Mouse (Mus musculus): ENCODE measurements around the gene Ddx52. TPM values are rescaled to one million over a fixed set of nuclear protein-coding genes. Genes with fewer than 3 reads are reported as not detected.

The Ddx52 gene
- polyA plus RNA-seq, 1 experiment: 9.0 TPM

GRCm38 (mm10) chr11:83967436-83968204 is 25.8 kb downstream of the Ddx52 start:
- WGBS: 68% methylated on average over 8 of the region's 8 CpGs
- no peak for TF ChIP-seq CTCF (IDR thresholded peaks at IDR 0.05; ENCODE audit: borderline replicate concordance, control insufficient read depth, extremely low read depth, insufficient read depth, low read length, poor library complexity)
- TF ChIP-seq POLR2A (IDR thresholded peaks at IDR 0.05; ENCODE audit: control insufficient read depth, extremely low read depth, insufficient read depth, low read length, poor library complexity): no peak
- peak; percentile 9 for DNase-seq
- Histone ChIP-seq H3K4me3 (ENCODE audit: control insufficient read depth, insufficient read depth, low read length) (no peak overlapping the region), H3K36me3 (ENCODE audit: control insufficient read depth, insufficient read depth, low read length) (peaks cover 10% of the 10 kb centered on the region; the same call in 1 of the 2 replicates), H3K27ac (ENCODE audit: control insufficient read depth, insufficient read depth, low read length) (no peak overlapping the region), H3K4me1 (replicated peaks; ENCODE audit: control insufficient read depth, insufficient read depth, low read length) (peaks cover 8% of the 10 kb centered on the region; the same call in 1 of the 2 replicates), H3K27me3 (ENCODE audit: control insufficient read depth, insufficient read depth, low read length) (no peaks in the 10 kb centered on the region)

- Histone ChIP-seq H3K27ac (ENCODE audit: control insufficient read depth, insufficient read depth, low read length) (no peak overlapping the region), H3K36me3 (ENCODE audit: control insufficient read depth, insufficient read depth, low read length) (peaks cover 15% of the 10 kb centered on the region), H3K4me3 (ENCODE audit: control insufficient read depth, insufficient read depth, low read length) (no peak overlapping the region), H3K4me1 (replicated peaks; ENCODE audit: control insufficient read depth, insufficient read depth, low read length) (peaks cover 8% of the 10 kb centered on the region; the same call in 1 of the 2 replicates), H3K27me3 (ENCODE audit: control insufficient read depth, insufficient read depth, low read length) (no peaks in the 10 kb centered on the region)
- 88% methylated on average over 6 of the region's 6 CpGs for WGBS
- TF ChIP-seq CTCF (IDR thresholded peaks at IDR 0.05; ENCODE audit: borderline replicate concordance, control insufficient read depth, extremely low read depth, insufficient read depth, low read length, poor library complexity) (no peak), POLR2A (IDR thresholded peaks at IDR 0.05; ENCODE audit: control insufficient read depth, extremely low read depth, insufficient read depth, low read length, poor library complexity) (no peak)
- no peak for DNase-seq
Observed at GRCm38 (mm10) chr11:83968205-83968575, 26.3 kb downstream of the Ddx52 start.

GRCm38 (mm10) chr11:83969040-83969439 is 27.2 kb downstream of the Ddx52 start:
- no peak for DNase-seq
- Histone ChIP-seq H3K4me1 (replicated peaks; ENCODE audit: control insufficient read depth, insufficient read depth, low read length) (peaks cover 8% of the 10 kb centered on the region; the same call in 1 of the 2 replicates), H3K27ac (ENCODE audit: control insufficient read depth, insufficient read depth, low read length) (no peak overlapping the region), H3K27me3 (ENCODE audit: control insufficient read depth, insufficient read depth, low read length) (no peaks in the 10 kb centered on the region), H3K4me3 (ENCODE audit: control insufficient read depth, insufficient read depth, low read length) (no peak overlapping the region), H3K36me3 (ENCODE audit: control insufficient read depth, insufficient read depth, low read length) (peaks cover 17% of the 10 kb centered on the region)
- 96% methylated on average over 3 of the region's 3 CpGs for WGBS
- TF ChIP-seq POLR2A (IDR thresholded peaks at IDR 0.05; ENCODE audit: control insufficient read depth, extremely low read depth, insufficient read depth, low read length, poor library complexity) (no peak), CTCF (IDR thresholded peaks at IDR 0.05; ENCODE audit: borderline replicate concordance, control insufficient read depth, extremely low read depth, insufficient read depth, low read length, poor library complexity) (no peak)

GRCm38 (mm10) chr11:83974561-83975346 is 32.9 kb downstream of the Ddx52 start:
- Histone ChIP-seq H3K4me1 (replicated peaks; ENCODE audit: control insufficient read depth, insufficient read depth, low read length) (no peaks in the 10 kb centered on the region), H3K36me3 (ENCODE audit: control insufficient read depth, insufficient read depth, low read length) (peaks cover 61% of the 10 kb centered on the region), H3K4me3 (ENCODE audit: control insufficient read depth, insufficient read depth, low read length) (no peak overlapping the region), H3K27me3 (ENCODE audit: control insufficient read depth, insufficient read depth, low read length) (no peaks in the 10 kb centered on the region), H3K27ac (ENCODE audit: control insufficient read depth, insufficient read depth, low read length) (no peak overlapping the region)
- 86% methylated on average over 7 of the region's 7 CpGs for WGBS
- no peak for TF ChIP-seq POLR2A (IDR thresholded peaks at IDR 0.05; ENCODE audit: control insufficient read depth, extremely low read depth, insufficient read depth, low read length, poor library complexity)
- TF ChIP-seq CTCF (IDR thresholded peaks at IDR 0.05; ENCODE audit: borderline replicate concordance, control insufficient read depth, extremely low read depth, insufficient read depth, low read length, poor library complexity): no peak
- no peak for DNase-seq

GRCm38 (mm10) chr11:83975488-83975887 is 33.6 kb downstream of the Ddx52 start:
- 94% methylated on average over 1 of the region's 1 CpGs for WGBS
- TF ChIP-seq POLR2A (IDR thresholded peaks at IDR 0.05; ENCODE audit: control insufficient read depth, extremely low read depth, insufficient read depth, low read length, poor library complexity): no peak
- TF ChIP-seq CTCF (IDR thresholded peaks at IDR 0.05; ENCODE audit: borderline replicate concordance, control insufficient read depth, extremely low read depth, insufficient read depth, low read length, poor library complexity): no peak

GRCm38 (mm10) chr11:83976236-83976977 is 34.5 kb downstream of the Ddx52 start:
- no peak overlapping the region for H3K4me3 ChIP-seq (ENCODE audit: control insufficient read depth, insufficient read depth, low read length)
- WGBS: 93% methylated on average over 13 of the region's 13 CpGs
- TF ChIP-seq POLR2A (IDR thresholded peaks at IDR 0.05; ENCODE audit: control insufficient read depth, extremely low read depth, insufficient read depth, low read length, poor library complexity) (no peak), CTCF (IDR thresholded peaks at IDR 0.05; ENCODE audit: borderline replicate concordance, control insufficient read depth, extremely low read depth, insufficient read depth, low read length, poor library complexity) (no peak)
- H3K36me3 ChIP-seq (ENCODE audit: control insufficient read depth, insufficient read depth, low read length): peaks cover 77% of the 10 kb centered on the region
- no peaks in the 10 kb centered on the region for H3K4me1 ChIP-seq (replicated peaks; ENCODE audit: control insufficient read depth, insufficient read depth, low read length)
- H3K27me3 ChIP-seq (ENCODE audit: control insufficient read depth, insufficient read depth, low read length): no peaks in the 10 kb centered on the region
- no peak overlapping the region for H3K27ac ChIP-seq (ENCODE audit: control insufficient read depth, insufficient read depth, low read length)
- no peak for DNase-seq

More at GRCm38 (mm10) chr11:83975488-83975887, 33.6 kb downstream of the Ddx52 start:
- no peak overlapping the region for H3K27ac ChIP-seq (ENCODE audit: control insufficient read depth, insufficient read depth, low read length)
- no peak overlapping the region for H3K4me3 ChIP-seq (ENCODE audit: control insufficient read depth, insufficient read depth, low read length)
- no peaks in the 10 kb centered on the region for H3K4me1 ChIP-seq (replicated peaks; ENCODE audit: control insufficient read depth, insufficient read depth, low read length)
- no peaks in the 10 kb centered on the region for H3K27me3 ChIP-seq (ENCODE audit: control insufficient read depth, insufficient read depth, low read length)
- peaks cover 69% of the 10 kb centered on the region for H3K36me3 ChIP-seq (ENCODE audit: control insufficient read depth, insufficient read depth, low read length)
- DNase-seq: no peak
